Comparison of ENCODE assay signal across 17 mouse cellular contexts in the genomic region with DNA sequence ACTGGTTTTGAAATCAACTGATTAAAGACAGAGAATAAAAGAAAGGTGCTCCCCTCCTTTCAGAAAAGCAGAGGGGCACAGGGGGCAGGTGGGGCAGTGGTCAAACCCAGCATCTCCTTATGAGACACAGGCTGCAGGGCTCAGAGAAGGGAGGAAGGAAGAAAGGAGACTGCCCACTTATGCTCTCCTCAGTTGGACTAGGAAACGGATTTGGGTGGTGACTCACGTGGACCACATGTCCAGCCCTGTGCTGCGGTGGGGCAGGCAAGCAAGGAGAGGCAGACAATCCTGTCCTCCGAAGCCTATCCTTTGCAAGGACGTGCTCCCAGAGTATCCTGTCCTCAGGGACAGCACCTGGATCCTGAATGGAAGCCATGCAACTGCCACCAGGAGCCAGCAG. TPM values are rescaled to one million over a fixed set of nuclear protein-coding genes. Genes with fewer than 3 reads are reported as not detected.
DNase-seq lines count a peak whose midpoint lies in the region; TF ChIP-seq lines count a peak whose summit lies in the region.
"Had no signal": no experiment of that assay in that cellular context is flagged by ENCODE, and none has a peak within 500 bp of the region (broad histone marks: within the 10 kb centered on the region; RNA-seq: fewer than 3 reads in every experiment).

No protein-coding gene starts in this region.

- DNase-seq in 3T3-L1 (ENCODE audit: low read depth, low spot score), result peak; percentile 43
- DNase-seq in adrenal gland, postnatal 14 days, result peak; percentile 73
- no peak for DNase-seq in kidney, adult 9 months
- DNase-seq in spleen, postnatal 36 days (ENCODE audit: low spot score in 2 of 2), result no peak
- DNase-seq: cerebellum, adult 8-10 months; cerebellum, postnatal 36 days; kidney, postnatal 36 days; lung, postnatal 36 days had no signal

- H3K4me2 ChIP-seq in myocyte (ENCODE audit: low read depth), result peak overlapping the region; percentile 6
- H3K4me2 ChIP-seq: embryonic facial prominence, embryonic 12.5 days; kidney, embryonic 15.5 days; limb, embryonic 13.5 days; liver, embryonic 11.5 days; midbrain, embryonic 12.5 days had no signal

- H3K79me3 ChIP-seq in C2C12 (ENCODE audit: low read depth), result no peaks in the 10 kb centered on the region

- H3K36me3 ChIP-seq in C2C12 (ENCODE audit: control insufficient read depth, insufficient read depth) (peaks cover 4% of the 10 kb centered on the region), myocyte (ENCODE audit: control insufficient read depth, insufficient read depth) (no peaks in the 10 kb centered on the region)
- H3K36me3 ChIP-seq: embryonic facial prominence, embryonic 12.5 days; kidney, embryonic 15.5 days; limb, embryonic 13.5 days; midbrain, embryonic 12.5 days had no signal

- TF ChIP-seq CTCF in C2C12 (IDR thresholded peaks at IDR 0.05; ENCODE audit: control insufficient read depth, insufficient read depth, insufficient read length), result no peak

- no peak for TF ChIP-seq POLR2A in myocyte (IDR thresholded peaks at IDR 0.05; ENCODE audit: insufficient read length, low read depth)

- H3K4me3 ChIP-seq in C2C12 (ENCODE audit: insufficient read depth, poor library complexity, severe bottlenecking), result no peak overlapping the region
- no peak overlapping the region for H3K4me3 ChIP-seq in myocyte
- H3K4me3 ChIP-seq: embryonic facial prominence, embryonic 12.5 days; kidney, embryonic 15.5 days; layer of hippocampus, adult 2 months; left cerebral cortex, adult 2 months; limb, embryonic 13.5 days; midbrain, embryonic 12.5 days had no signal

- H3ac ChIP-seq in C2C12 (ENCODE audit: control insufficient read depth, insufficient read length, low read depth), result peak overlapping the region; percentile 45
- H3ac ChIP-seq in myocyte (ENCODE audit: control insufficient read depth, insufficient read length), result no peak overlapping the region

- no peaks in the 10 kb centered on the region for H3K27me3 ChIP-seq in C2C12 (ENCODE audit: control insufficient read depth, insufficient read depth, insufficient read length)
- H3K27me3 ChIP-seq in myocyte (ENCODE audit: control insufficient read depth, insufficient read depth, insufficient read length), result no peaks in the 10 kb centered on the region
- H3K27me3 ChIP-seq: embryonic facial prominence, embryonic 12.5 days; kidney, embryonic 15.5 days; limb, embryonic 13.5 days had no signal

- H3K79me2 ChIP-seq in C2C12 (ENCODE audit: control insufficient read depth, insufficient read depth) (no peaks in the 10 kb centered on the region), myocyte (ENCODE audit: control insufficient read depth, insufficient read depth) (no peaks in the 10 kb centered on the region)

TF ChIP-seq in C2C12, 6 proteins besides CTCF, POLR2A, EP300 and RAD21:
- TF ChIP-seq USF1 (IDR thresholded peaks at IDR 0.05; ENCODE audit: low read depth) (no peak), CEBPB (IDR thresholded peaks at IDR 0.05; ENCODE audit: low read depth) (no peak)

TF ChIP-seq in myocyte, 11 proteins besides CTCF, POLR2A, EP300 and RAD21:
- TF ChIP-seq USF1 (IDR thresholded peaks at IDR 0.05; ENCODE audit: low read depth) (peak; percentile 38), MAX (IDR thresholded peaks at IDR 0.05; ENCODE audit: low read depth) (no peak)

RNA-seq across cellular contexts. Expression of gene Fubp3, which starts 47.8 kb away (rescaled TPM):
- polyA plus RNA-seq in C2C12 (2012; fragmentation: generic; extraction: Trizol) (29.9 TPM), myocyte (2012; fragmentation: generic; extraction: Trizol) (20.4 TPM)
- 49.9 and 54.4 TPM in 2 replicates for total RNA-seq in adrenal gland, postnatal 14 days (2021)

RNA-seq across cellular contexts. Expression of gene Ass1, which starts 54.6 kb away (rescaled TPM):
- polyA plus RNA-seq in C2C12 (2012; fragmentation: generic; extraction: Trizol), result 248 TPM
- total RNA-seq in adrenal gland, postnatal 14 days (2021), result 46.9 and 410 TPM in 2 replicates
- 71.5 TPM for polyA plus RNA-seq in myocyte (2012; fragmentation: generic; extraction: Trizol)

Comparison
In these comparisons a context has a peak if more than half of its experiments do, and no peak if none do; other contexts are left out.
1. DNase-seq: peak in 3T3-L1 (single experiment) and adrenal gland, postnatal 14 days (single experiment); none in kidney, adult 9 months (single experiment) and spleen, postnatal 36 days (0 of 2).